Mouse (Mus musculus) forebrain, embryonic 11.5 days (tissue): ENCODE data around the gene Dock4. TPM values are rescaled to one million over a fixed set of nuclear protein-coding genes. Genes with fewer than 3 reads are reported as not detected.

Source experiments
- ATAC-seq: fragments of 200-750 bp; cut with Nextera tagmentation; replicated peaks from 2 replicates; pipeline ENCODE4 v1.8.0; 2017; ENCODE audit warnings: moderate TSS enrichment; ENCODE audit not compliant: low FRiP score
- DNase-seq: peaks from one replicate; pipeline ENCODE4 v3.0.0-alpha.2; 2017; ENCODE audit warnings: low spot score
- H3K27ac ChIP-seq: fragments of 300-500 bp; sonication (generic); 2 replicates; pipeline ENCODE4 v1.5.1; 2014; ENCODE audit warnings: low read depth, low read length
- H3K27me3 ChIP-seq: fragments of 300-500 bp; sonication (generic); 2 replicates; pipeline ENCODE4 v1.6.1; 2014; ENCODE audit warnings: mild to moderate bottlenecking, low read length, mixed read lengths; ENCODE audit not compliant: control insufficient read depth, insufficient read depth
- H3K36me3 ChIP-seq: fragments of 300-500 bp; sonication (generic); 2 replicates; pipeline ENCODE4 v1.6.1; 2014; ENCODE audit warnings: mild to moderate bottlenecking, low read length, moderate library complexity, mixed read lengths; ENCODE audit not compliant: control insufficient read depth, insufficient read depth
- H3K4me1 ChIP-seq: fragments of 300-500 bp; sonication (generic); replicated peaks from 2 replicates; pipeline ENCODE4 v1.6.1; 2014; ENCODE audit warnings: low read length, mixed read lengths; ENCODE audit not compliant: control insufficient read depth, insufficient read depth
- H3K4me2 ChIP-seq: fragments of 300-500 bp; sonication (generic); 2 replicates; pipeline ENCODE4 v1.6.1; 2014; ENCODE audit warnings: low read depth, mild to moderate bottlenecking, low read length, moderate library complexity, mixed read lengths; ENCODE audit not compliant: severe bottlenecking
- H3K4me3 ChIP-seq: fragments of 300-500 bp; sonication (generic); 2 replicates; pipeline ENCODE4 v1.5.1; 2014; ENCODE audit warnings: low read depth, low read length
- H3K9ac ChIP-seq: fragments of 300-500 bp; sonication (generic); 2 replicates; pipeline ENCODE4 v1.6.1; 2014; ENCODE audit warnings: low read length
- H3K9me3 ChIP-seq: fragments of 300-500 bp; sonication (generic); 2 replicates; pipeline ENCODE4 v1.6.1; 2016; ENCODE audit warnings: low read length, mixed read lengths; ENCODE audit not compliant: control insufficient read depth
- WGBS: fragments of 180-500 bp; shearing (Covaris S2); extraction: QIAGEN DNeasy Blood & Tissue Kit; methylation state at CpG from one replicate; pipeline ENCODE4 v1.1.7; 2014; 5-methylcytosine and 5-hydroxymethylcytosine counted together
- polyA plus RNA-seq: library from polyadenylated mRNA; unstranded; fragments of >200 nt; fragmentation: Nextera tagmentation; extraction: Ambion mirVana; gene quantifications from 2 replicates; pipeline ENCODE4 v1.2.1, GENCODE M21; 2014

Gene Dock4
- polyA plus RNA-seq, 1 experiment from 2014 or later = 18.7 TPM

DNA sequence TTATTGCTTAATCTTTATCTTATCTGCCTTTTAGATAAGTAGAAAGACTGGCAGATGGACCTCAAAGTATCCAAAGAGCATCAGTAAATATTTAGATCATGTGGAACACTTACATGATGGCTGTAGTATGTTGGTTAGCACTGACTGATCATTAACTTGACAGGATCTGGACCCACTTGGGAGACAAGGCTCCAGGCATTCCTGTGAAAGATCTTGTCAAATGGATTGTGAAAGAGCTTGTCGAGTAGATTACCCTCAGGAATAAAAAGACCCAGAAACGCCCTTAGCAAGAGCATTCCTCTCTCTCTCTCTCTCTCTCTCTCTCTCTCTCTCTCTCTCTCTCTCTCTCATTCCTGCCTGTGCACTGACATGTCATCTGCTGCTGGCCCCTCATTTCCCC, 367.7 kb downstream of the Dock4 start:
- ATAC-seq (no peak), DNase-seq (no peak)
- WGBS = 59% methylated on average over 2 of the region's 2 CpGs
- Histone ChIP-seq H3K9me3 (no peaks in the 10 kb centered on the region), H3K36me3 (no peaks in the 10 kb centered on the region), H3K4me2 (no peak overlapping the region), H3K9ac (no peak overlapping the region), H3K4me3 (no peak overlapping the region), H3K27me3 (no peaks in the 10 kb centered on the region), H3K27ac (no peak overlapping the region), H3K4me1 (no peaks in the 10 kb centered on the region)

- Histone ChIP-seq H3K27ac (no peak overlapping the region), H3K36me3 (no peaks in the 10 kb centered on the region), H3K27me3 (no peaks in the 10 kb centered on the region), H3K9me3 (no peaks in the 10 kb centered on the region), H3K9ac (no peak overlapping the region), H3K4me2 (no peak overlapping the region), H3K4me3 (no peak overlapping the region), H3K4me1 (no peaks in the 10 kb centered on the region)
- ATAC-seq (no peak), DNase-seq (no peak)
Observed at GRCm38 (mm10) chr12:40814659-40815363, 369.1 kb downstream of the Dock4 start.

GRCm38 (mm10) chr12:40818046-40818708, 372.4 kb downstream of the Dock4 start:
- 85% methylated on average over 6 of the region's 6 CpGs for WGBS
- Histone ChIP-seq H3K27me3 (no peaks in the 10 kb centered on the region), H3K9ac (no peak overlapping the region), H3K4me3 (no peak overlapping the region), H3K27ac (no peak overlapping the region), H3K4me1 (no peaks in the 10 kb centered on the region), H3K9me3 (no peaks in the 10 kb centered on the region), H3K4me2 (no peak overlapping the region), H3K36me3 (no peaks in the 10 kb centered on the region)
- ATAC-seq = no peak
- no peak for DNase-seq

DNA sequence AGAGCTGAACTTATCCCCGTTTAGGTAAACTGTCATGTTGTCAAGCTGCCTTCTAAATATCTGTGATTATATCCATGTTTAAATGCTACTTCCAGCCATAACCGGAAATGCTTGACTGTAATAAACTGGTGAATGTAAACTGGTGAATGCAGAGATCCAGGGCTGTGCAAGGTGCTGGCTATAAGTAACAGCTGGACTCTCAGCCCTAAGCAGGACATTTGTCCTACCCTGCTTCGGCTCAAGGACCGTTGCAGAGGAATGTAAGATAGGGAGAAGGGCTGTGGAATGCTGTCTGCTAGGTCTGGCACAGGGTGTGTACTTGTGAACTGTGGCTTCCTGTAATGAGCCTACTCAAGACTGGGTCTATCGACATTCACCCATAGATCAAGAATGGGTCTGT, 377.9 kb downstream of the Dock4 start:
- no peaks in the 10 kb centered on the region for H3K9me3 ChIP-seq
- H3K9ac ChIP-seq = no peak overlapping the region
- no peak overlapping the region for H3K27ac ChIP-seq
- no peaks in the 10 kb centered on the region for H3K4me1 ChIP-seq
- no peak for ATAC-seq
- no peaks in the 10 kb centered on the region for H3K36me3 ChIP-seq
- no peak overlapping the region for H3K4me3 ChIP-seq
- 89% methylated on average over 5 of the region's 5 CpGs for WGBS
- no peaks in the 10 kb centered on the region for H3K27me3 ChIP-seq
- no peak for DNase-seq
- no peak overlapping the region for H3K4me2 ChIP-seq

- Histone ChIP-seq H3K9me3 (no peaks in the 10 kb centered on the region), H3K27ac (no peak overlapping the region), H3K4me3 (no peak overlapping the region), H3K27me3 (no peaks in the 10 kb centered on the region), H3K36me3 (no peaks in the 10 kb centered on the region), H3K4me2 (no peak overlapping the region), H3K9ac (no peak overlapping the region), H3K4me1 (no peaks in the 10 kb centered on the region)
- DNase-seq (no peak), ATAC-seq (no peak)
- WGBS = 82% methylated on average over 2 of the region's 2 CpGs
Observed at GRCm38 (mm10) chr12:40824251-40824650, 378.5 kb downstream of the Dock4 start.

- no peaks in the 10 kb centered on the region for H3K36me3 ChIP-seq
Observed at GRCm38 (mm10) chr12:40825935-40826460, 380.2 kb downstream of the Dock4 start.

DNA sequence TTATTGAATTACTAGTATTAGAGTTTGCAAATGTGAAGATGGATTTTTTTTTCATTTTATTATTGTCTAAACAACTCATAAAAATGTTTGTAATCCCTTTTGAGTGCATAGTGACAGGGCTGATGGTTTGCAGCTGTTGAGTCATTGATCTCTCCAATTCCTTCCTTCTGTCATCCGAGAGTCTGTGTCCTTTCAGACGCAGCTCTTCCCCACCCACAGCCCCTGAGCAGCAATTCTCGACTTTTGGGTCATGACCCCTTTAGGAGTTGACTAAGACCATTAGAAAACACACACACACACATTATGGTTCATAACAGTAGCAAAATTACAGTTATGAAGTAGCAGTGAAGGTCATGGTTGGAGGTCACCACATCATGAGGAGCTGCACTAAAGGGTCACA, 380.7 kb downstream of the Dock4 start:
- ATAC-seq (no peak), DNase-seq (no peak)
- 71% methylated on average over 3 of the region's 3 CpGs for WGBS
- no peak overlapping the region for H3K4me3 ChIP-seq
- no peaks in the 10 kb centered on the region for H3K9me3 ChIP-seq
- H3K27me3 ChIP-seq = no peaks in the 10 kb centered on the region
- no peaks in the 10 kb centered on the region for H3K4me1 ChIP-seq
- H3K4me2 ChIP-seq = no peak overlapping the region
- no peak overlapping the region for H3K9ac ChIP-seq
- no peaks in the 10 kb centered on the region for H3K36me3 ChIP-seq
- H3K27ac ChIP-seq = no peak overlapping the region

More at GRCm38 (mm10) chr12:40825935-40826460, 380.2 kb downstream of the Dock4 start:
- Histone ChIP-seq H3K9me3 (no peaks in the 10 kb centered on the region), H3K9ac (no peak overlapping the region), H3K4me1 (no peaks in the 10 kb centered on the region), H3K4me3 (no peak overlapping the region), H3K27me3 (no peaks in the 10 kb centered on the region), H3K27ac (no peak overlapping the region), H3K4me2 (no peak overlapping the region)
- no peak for ATAC-seq
- no peak for DNase-seq
- 92% methylated on average over 5 of the region's 5 CpGs for WGBS

- H3K4me1 ChIP-seq = no peaks in the 10 kb centered on the region
- H3K4me3 ChIP-seq = no peak overlapping the region
- no peak overlapping the region for H3K27ac ChIP-seq
- H3K9ac ChIP-seq = no peak overlapping the region
- no peak overlapping the region for H3K4me2 ChIP-seq
- no peaks in the 10 kb centered on the region for H3K9me3 ChIP-seq
- DNase-seq = no peak
- H3K27me3 ChIP-seq = no peaks in the 10 kb centered on the region
- H3K36me3 ChIP-seq = no peaks in the 10 kb centered on the region
- ATAC-seq = no peak
Observed at GRCm38 (mm10) chr12:40828025-40828424, 382.3 kb downstream of the Dock4 start.

DNA sequence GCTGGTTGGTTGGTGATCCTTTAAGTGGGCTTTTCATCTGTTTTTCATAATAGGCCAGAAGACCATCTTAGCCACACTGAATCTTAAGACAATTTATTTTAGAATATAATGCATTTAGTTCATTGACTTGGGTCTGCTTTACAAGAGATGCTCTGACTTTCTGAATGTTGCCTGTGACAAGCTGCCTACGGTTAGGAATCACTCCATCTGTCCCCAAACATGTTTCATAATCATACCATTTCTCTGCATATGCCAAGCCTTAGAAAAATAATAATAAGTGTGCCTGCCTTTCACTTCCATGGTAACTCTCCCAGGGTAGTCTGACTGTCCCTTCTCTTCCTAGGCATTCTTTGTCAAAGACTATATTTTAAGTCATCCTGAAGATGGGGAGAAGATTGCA, 383.5 kb downstream of the Dock4 start:
- no peaks in the 10 kb centered on the region for H3K4me1 ChIP-seq
- H3K27ac ChIP-seq = no peak overlapping the region
- no peak for DNase-seq
- H3K4me3 ChIP-seq = no peak overlapping the region
- ATAC-seq = no peak
- H3K36me3 ChIP-seq = no peaks in the 10 kb centered on the region
- no peak overlapping the region for H3K4me2 ChIP-seq
- peaks cover 3% of the 10 kb centered on the region for H3K27me3 ChIP-seq
- H3K9ac ChIP-seq = no peak overlapping the region
- WGBS = 78% methylated on average over 1 of the region's 1 CpGs
- no peaks in the 10 kb centered on the region for H3K9me3 ChIP-seq
